8 mouse cellular contexts compared by ENCODE assay signal in genomic region chr13:39647367-39647766, GRCm38 (mm10).
DNase-seq lines count a peak whose midpoint lies in the region; ATAC-seq and TF ChIP-seq lines count a peak whose summit lies in the region.

No protein-coding gene starts in this region.

- 16% methylated on average over 9 of the region's 9 CpGs for WGBS in liver, embryonic 14.5 days (ENCODE audit: insufficient replicate concordance)

- no peak overlapping the region for H3K27ac ChIP-seq in liver, embryonic 14.5 days

- peak; percentile 87 for TF ChIP-seq CTCF in Patski (IDR thresholded peaks at IDR 0.05)
- peak; percentile 53 for TF ChIP-seq CTCF in liver, embryonic 14.5 days (IDR thresholded peaks at IDR 0.05; ENCODE audit: low read depth)

- H3K4me3 ChIP-seq in liver, embryonic 14.5 days (ENCODE audit: insufficient read depth in 1 of 2, low read depth in 2 of 2, low read length in 2 of 2) = no peak overlapping the region

- intact Hi-C loops in heart, postnatal 14 days (cut with DNase I) = loop anchor here (5.0 kb wide), 1 partner anchor 1100 kb away; no protein-coding TSS in a partner anchor

- POLR2A ChIA-PET in Patski (lab: Charles Lee) = interaction anchor here (1.0 kb wide), 1 partner anchor 1087 kb away, joined by 3 read pairs; no protein-coding TSS in a partner anchor

- H3K36me3 ChIP-seq in liver, embryonic 14.5 days (replicated peaks; ENCODE audit: control insufficient read depth, insufficient read depth, low read depth) = no peaks in the 10 kb centered on the region

- DNase-seq in heart, postnatal 14 days = peak; percentile 5 to 16
- no peak for DNase-seq in heart, adult 8-10 months (ENCODE audit: low spot score)
- DNase-seq in Patski (ENCODE audit: low read depth, low spot score) = no peak
- peak; percentile 26 for DNase-seq in embryo, embryonic 11.5 days (ENCODE audit: low read depth, low spot score)
- DNase-seq in kidney, postnatal 14 days = peak; percentile 47
- no peak for DNase-seq in liver, embryonic 14.5 days (ENCODE audit: low read depth in 3 of 3, low spot score in 3 of 3)
- peak; percentile 27 for DNase-seq in retina, postnatal 7 days (ENCODE audit: low read depth, low spot score)

- ATAC-seq in Patski = no peak
- ATAC-seq in liver, embryonic 14.5 days (ENCODE audit: insufficient read depth) = no peak
- ATAC-seq in megakaryocyte-erythroid progenitor cell, adult 5-6 weeks (replicated peaks; ENCODE audit: low FRiP score, low TSS enrichment, poor library complexity, severe bottlenecking) = no peak

- CTCF ChIA-PET in Patski (lab: Charles Lee) = interaction anchor here (0.9 to 1.6 kb wide), 8 partner anchors 17 to 1111 kb away, joined by 3 to 8 read pairs (median 4); no protein-coding TSS in a partner anchor

- no peak overlapping the region for H3K4me2 ChIP-seq in liver, embryonic 14.5 days (ENCODE audit: low read depth)

- no peaks in the 10 kb centered on the region for H3K9me3 ChIP-seq in liver, embryonic 14.5 days (ENCODE audit: control insufficient read depth, low read length)

- H3K4me1 ChIP-seq in liver, embryonic 14.5 days (replicated peaks; ENCODE audit: control insufficient read depth in 2 of 2, insufficient read depth in 2 of 2, low read length in 1 of 2) = no peaks in the 10 kb centered on the region

- H3K9ac ChIP-seq in liver, embryonic 14.5 days (replicated peaks) = no peak overlapping the region

- in situ Hi-C loops in Patski (cut with MboI; ENCODE audit: low pct_unique_long_range_greater_than_20kb) = no loop called here

- TF ChIP-seq EP300 in liver, embryonic 14.5 days (IDR thresholded peaks at IDR 0.05; ENCODE audit: low read depth) = no peak

- H3K27me3 ChIP-seq in Patski = peaks cover 63% of the 10 kb centered on the region
- H3K27me3 ChIP-seq in liver, embryonic 14.5 days (ENCODE audit: control insufficient read depth, insufficient read depth, low read length) = no peaks in the 10 kb centered on the region

Comparison
In these comparisons a context has a peak if more than half of its experiments do, and no peak if none do; other contexts are left out.
1. DNase-seq: peak in heart, postnatal 14 days (2 of 2), embryo, embryonic 11.5 days (single experiment), kidney, postnatal 14 days (single experiment) and retina, postnatal 7 days (single experiment); none in heart, adult 8-10 months (single experiment), Patski (single experiment) and liver, embryonic 14.5 days (0 of 3).